Mouse (Mus musculus) midbrain, embryonic 16.5 days (tissue): ENCODE results near the gene Tspan9. TPM values are rescaled to one million over a fixed set of nuclear protein-coding genes. Genes with fewer than 3 reads are reported as not detected.

ENCODE experiments used
- ATAC-seq: fragments of 200-750 bp; cut with Nextera tagmentation; 2 replicates; pipeline ENCODE4 v1.8.0; 2017; ENCODE audit warnings: moderate TSS enrichment
- H3K27ac ChIP-seq: fragments of 300-500 bp; sonication (generic); 2 replicates; pipeline ENCODE4 v1.5.1; 2014; ENCODE audit warnings: mild to moderate bottlenecking, low read length, mixed read lengths
- H3K27me3 ChIP-seq: fragments of 300-500 bp; sonication (generic); 2 replicates; pipeline ENCODE4 v1.6.1; 2014; ENCODE audit warnings: low read depth, low read length, mixed read lengths; ENCODE audit not compliant: control insufficient read depth, insufficient read depth
- H3K36me3 ChIP-seq: fragments of 300-500 bp; sonication (generic); 2 replicates; pipeline ENCODE4 v1.6.1; 2014; ENCODE audit warnings: mild to moderate bottlenecking, low read length, moderate library complexity, mixed read lengths; ENCODE audit not compliant: control insufficient read depth, insufficient read depth
- H3K4me1 ChIP-seq: fragments of 300-500 bp; sonication (generic); 2 replicates; pipeline ENCODE4 v1.6.1; 2014; ENCODE audit warnings: mild to moderate bottlenecking, low read length, mixed read lengths; ENCODE audit not compliant: control insufficient read depth, insufficient read depth
- H3K4me2 ChIP-seq: fragments of 300-500 bp; sonication (generic); 2 replicates; pipeline ENCODE4 v1.6.1; 2014; ENCODE audit warnings: mild to moderate bottlenecking, low read length, mixed read lengths
- H3K4me3 ChIP-seq: fragments of 300-500 bp; sonication (generic); 2 replicates; pipeline ENCODE4 v1.5.1; 2014; ENCODE audit warnings: low read depth, mild to moderate bottlenecking, low read length, moderate library complexity, mixed read lengths
- H3K9ac ChIP-seq: fragments of 300-500 bp; sonication (generic); 2 replicates; pipeline ENCODE4 v1.6.1; 2014; ENCODE audit warnings: low read depth, low read length, mixed read lengths
- H3K9me3 ChIP-seq: fragments of 300-500 bp; sonication (generic); replicated peaks from 2 replicates; pipeline ENCODE4 v1.6.1; 2014; ENCODE audit warnings: mild to moderate bottlenecking, low read length, mixed read lengths; ENCODE audit not compliant: control insufficient read depth, poor library complexity, severe bottlenecking
- WGBS: fragments of 180-500 bp; shearing (Covaris S2); extraction: QIAGEN DNeasy Blood & Tissue Kit; methylation state at CpG from one replicate; pipeline ENCODE4 v1.1.7; 2014; 5-methylcytosine and 5-hydroxymethylcytosine counted together
- polyA plus RNA-seq: library from polyadenylated mRNA; unstranded; fragments of >200 nt; fragmentation: Nextera tagmentation; extraction: Ambion mirVana; gene quantifications from 2 replicates; pipeline ENCODE4 v1.2.1, GENCODE M21; 2015

Tspan9 gene
- polyA plus RNA-seq, 1 experiment from 2014 or later = 46.3 TPM

DNA sequence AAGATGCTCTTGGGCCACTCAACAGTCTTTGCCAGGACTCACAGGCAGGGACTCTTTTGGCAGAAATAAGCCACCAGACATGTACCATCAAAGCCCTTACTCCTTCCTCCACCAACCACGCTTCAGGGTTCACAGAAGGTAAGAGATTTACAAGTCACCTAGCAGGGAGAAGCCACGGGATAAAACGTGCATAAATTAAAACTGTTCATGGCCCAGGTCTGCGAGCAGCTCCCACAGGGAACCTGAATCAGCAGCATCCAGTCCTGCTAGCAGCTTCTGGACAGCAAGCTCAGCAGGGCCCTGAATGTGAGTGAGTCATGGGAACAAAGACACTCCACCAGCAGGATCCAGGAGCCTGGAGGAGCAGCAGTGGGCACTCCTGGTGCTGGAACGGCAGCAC, 7.9 kb downstream of the Tspan9 start:
- ATAC-seq = no peak
- no peak overlapping the region for H3K27ac ChIP-seq
- H3K4me1 ChIP-seq = no peaks in the 10 kb centered on the region
- no peaks in the 10 kb centered on the region for H3K9me3 ChIP-seq
- 41% methylated on average over 5 of the region's 5 CpGs for WGBS
- no peak overlapping the region for H3K9ac ChIP-seq
- H3K36me3 ChIP-seq = no peaks in the 10 kb centered on the region
- no peaks in the 10 kb centered on the region for H3K27me3 ChIP-seq
- H3K4me2 ChIP-seq = no peak overlapping the region
- H3K4me3 ChIP-seq = no peak overlapping the region

DNA sequence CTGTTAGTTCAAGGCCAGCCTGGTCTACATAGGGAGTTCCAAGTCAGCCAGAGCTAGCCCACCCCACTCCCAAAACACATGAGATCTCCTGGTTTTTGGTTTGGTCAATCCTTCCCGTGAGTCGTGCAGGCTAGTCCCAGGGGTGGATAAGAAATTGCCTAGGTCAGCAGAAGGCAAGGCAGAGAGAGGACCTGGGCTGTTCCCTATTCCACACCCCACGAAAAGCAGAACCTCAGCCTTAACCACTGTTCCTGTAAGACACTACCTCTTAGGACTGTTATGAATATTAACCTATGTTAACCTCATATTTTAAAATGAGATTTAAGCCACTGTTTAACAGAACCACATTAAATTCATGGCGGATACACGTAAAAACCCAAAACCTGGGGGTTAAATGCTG, 8.4 kb downstream of the Tspan9 start:
- Histone ChIP-seq H3K9ac (no peak overlapping the region), H3K4me1 (no peaks in the 10 kb centered on the region), H3K27me3 (no peaks in the 10 kb centered on the region), H3K9me3 (no peaks in the 10 kb centered on the region), H3K27ac (no peak overlapping the region), H3K36me3 (no peaks in the 10 kb centered on the region), H3K4me2 (no peak overlapping the region), H3K4me3 (no peak overlapping the region)
- ATAC-seq = no peak
- WGBS = 83% methylated on average over 5 of the region's 5 CpGs

DNA sequence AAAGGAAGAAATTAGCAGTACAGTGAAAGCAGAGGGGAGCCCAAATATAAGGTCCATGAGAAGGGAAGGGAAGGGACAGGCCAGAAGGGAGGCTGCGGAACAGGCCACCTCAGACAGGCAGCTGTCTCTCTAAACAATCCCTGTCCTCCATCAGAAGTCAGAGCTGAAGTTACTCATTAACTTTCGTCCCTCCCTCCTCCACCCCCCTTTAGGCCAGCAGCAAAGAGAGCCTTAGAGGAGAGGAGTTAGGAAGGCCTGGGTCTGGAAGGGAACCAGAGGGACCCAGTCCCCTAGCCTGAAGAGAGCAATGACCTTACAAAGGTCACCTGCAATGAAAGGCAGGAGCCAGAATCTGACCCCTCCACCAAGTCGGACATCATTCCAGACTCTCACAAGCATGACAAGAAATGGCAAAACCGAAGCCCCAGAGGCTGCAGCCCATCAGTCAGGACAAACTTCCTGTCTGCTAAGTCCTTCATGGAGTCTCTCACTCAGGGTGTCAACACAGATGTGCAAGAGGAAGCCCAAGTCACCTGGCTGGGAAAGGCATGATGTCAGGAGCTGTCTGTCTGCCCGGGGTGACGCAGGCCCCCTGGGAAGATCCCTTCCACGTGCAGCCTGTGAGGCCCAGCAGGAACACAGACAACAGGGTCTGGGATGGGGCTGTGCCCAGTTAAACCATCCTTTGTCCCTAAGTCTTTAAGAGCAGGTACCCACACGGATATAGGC, 9.0 kb downstream of the Tspan9 start:
- no peaks in the 10 kb centered on the region for H3K27me3 ChIP-seq
- H3K4me1 ChIP-seq = no peaks in the 10 kb centered on the region
- H3K9me3 ChIP-seq = no peaks in the 10 kb centered on the region
- no peak overlapping the region for H3K9ac ChIP-seq
- 44% methylated on average over 8 of the region's 8 CpGs for WGBS
- no peak overlapping the region for H3K27ac ChIP-seq
- no peak for ATAC-seq
- H3K4me2 ChIP-seq = no peak overlapping the region
- no peak overlapping the region for H3K4me3 ChIP-seq
- no peaks in the 10 kb centered on the region for H3K36me3 ChIP-seq

DNA sequence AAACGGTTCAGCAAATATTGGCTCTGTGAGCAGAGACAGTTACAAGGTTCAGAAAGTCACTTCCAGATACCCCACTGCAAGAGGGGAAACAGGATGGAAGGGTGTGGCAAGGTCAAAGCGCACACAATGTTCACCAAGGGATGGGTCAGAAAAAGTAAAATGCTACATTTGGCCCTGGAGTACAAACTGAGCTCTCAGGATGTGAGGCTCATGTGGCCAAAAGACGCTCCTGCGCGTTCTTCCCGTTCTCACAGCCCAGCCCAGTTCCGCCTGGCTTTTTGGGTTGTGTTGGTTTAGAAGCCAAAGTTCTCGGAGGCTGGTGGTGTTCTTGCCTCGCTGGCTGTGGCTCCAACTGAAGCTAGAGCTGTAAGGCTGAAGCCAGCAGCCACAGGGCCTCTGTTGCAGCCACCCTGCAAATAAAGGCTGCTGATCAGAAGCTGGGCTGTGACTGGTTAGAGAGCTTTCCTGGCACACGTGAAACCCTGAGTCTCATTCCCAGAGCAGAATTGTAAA, 9.7 kb downstream of the Tspan9 start:
- Histone ChIP-seq H3K4me1 (peaks cover 4% of the 10 kb centered on the region), H3K36me3 (no peaks in the 10 kb centered on the region), H3K9ac (no peak overlapping the region), H3K4me3 (no peak overlapping the region), H3K27ac (no peak overlapping the region), H3K9me3 (no peaks in the 10 kb centered on the region), H3K27me3 (no peaks in the 10 kb centered on the region), H3K4me2 (no peak overlapping the region)
- 69% methylated on average over 10 of the region's 10 CpGs for WGBS
- ATAC-seq = no peak

DNA sequence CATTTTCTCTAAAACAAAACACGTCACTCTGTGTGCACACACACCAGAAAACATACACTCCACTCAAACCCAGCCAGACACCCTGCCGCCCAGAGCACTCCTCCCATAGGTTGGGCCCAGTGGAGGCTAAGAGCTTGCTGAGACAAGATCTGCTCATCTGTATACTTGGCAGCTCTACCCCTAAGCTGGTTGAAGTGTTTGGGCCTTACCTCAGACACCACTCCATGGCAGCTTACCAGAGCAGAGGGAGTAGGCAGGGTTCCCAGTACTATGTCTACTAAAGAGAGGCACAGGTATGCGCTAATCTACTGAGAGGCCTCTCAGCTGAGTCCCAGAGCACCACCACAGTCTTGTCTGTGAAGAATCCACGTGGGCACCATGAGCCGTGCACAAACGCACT, 10.8 kb downstream of the Tspan9 start:
- Histone ChIP-seq H3K4me2 (no peak overlapping the region), H3K9me3 (no peaks in the 10 kb centered on the region), H3K4me3 (no peak overlapping the region), H3K4me1 (peaks cover 4% of the 10 kb centered on the region), H3K27me3 (no peaks in the 10 kb centered on the region), H3K36me3 (no peaks in the 10 kb centered on the region), H3K27ac (no peak overlapping the region), H3K9ac (no peak overlapping the region)
- ATAC-seq = peak; percentile 26; the same call in 1 of the 2 replicates
- 80% methylated on average over 6 of the region's 6 CpGs for WGBS

DNA sequence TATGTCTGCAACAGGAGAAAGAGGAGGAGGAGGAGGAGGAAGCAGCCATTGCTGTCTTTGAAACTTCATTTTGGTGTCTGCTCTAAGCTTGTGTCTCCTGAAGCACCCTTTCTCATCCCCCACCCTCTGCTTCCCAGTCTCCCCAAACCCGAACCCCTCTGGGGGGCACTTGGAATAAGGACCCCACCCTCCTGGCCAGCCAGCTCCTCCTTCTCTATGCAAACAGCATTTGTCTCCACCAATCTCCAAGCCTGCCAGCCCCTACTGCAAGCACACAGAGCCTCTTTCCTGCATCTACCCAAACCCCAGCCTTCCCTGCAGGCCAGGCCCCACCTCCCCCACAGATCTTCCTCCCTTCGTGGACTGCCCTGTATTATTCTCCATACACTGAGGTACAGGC, 12.0 kb downstream of the Tspan9 start:
- Histone ChIP-seq H3K27me3 (no peaks in the 10 kb centered on the region), H3K4me1 (peaks cover 4% of the 10 kb centered on the region), H3K4me2 (no peak overlapping the region), H3K4me3 (no peak overlapping the region), H3K9me3 (no peaks in the 10 kb centered on the region), H3K36me3 (no peaks in the 10 kb centered on the region), H3K27ac (no peak overlapping the region), H3K9ac (no peak overlapping the region)
- no peak for ATAC-seq
- WGBS = 28% methylated on average over 2 of the region's 2 CpGs

DNA sequence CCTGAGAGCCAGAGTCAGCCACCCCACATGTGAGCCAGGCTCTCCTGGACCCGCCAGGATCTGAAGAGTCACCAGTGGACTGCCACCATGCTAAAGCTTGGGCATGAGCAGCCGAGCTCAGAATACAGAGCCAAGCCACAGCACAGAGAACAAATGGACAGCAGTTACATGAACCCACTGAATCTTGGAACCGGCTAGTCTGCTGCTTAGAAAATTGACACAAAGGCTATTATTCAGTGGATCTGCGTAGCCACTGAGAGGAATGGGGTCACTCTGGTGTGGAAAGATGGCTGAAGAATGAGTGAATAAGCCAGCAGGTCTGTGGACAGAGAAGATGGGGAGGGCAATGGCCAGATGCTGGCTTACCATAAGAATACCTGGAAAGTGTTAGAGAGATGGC, 12.7 kb downstream of the Tspan9 start:
- Histone ChIP-seq H3K36me3 (no peaks in the 10 kb centered on the region), H3K27ac (no peak overlapping the region), H3K9me3 (no peaks in the 10 kb centered on the region), H3K4me3 (no peak overlapping the region), H3K9ac (no peak overlapping the region), H3K4me2 (no peak overlapping the region), H3K27me3 (no peaks in the 10 kb centered on the region), H3K4me1 (peaks cover 4% of the 10 kb centered on the region)
- 64% methylated on average over 4 of the region's 4 CpGs for WGBS
- no peak for ATAC-seq

DNA sequence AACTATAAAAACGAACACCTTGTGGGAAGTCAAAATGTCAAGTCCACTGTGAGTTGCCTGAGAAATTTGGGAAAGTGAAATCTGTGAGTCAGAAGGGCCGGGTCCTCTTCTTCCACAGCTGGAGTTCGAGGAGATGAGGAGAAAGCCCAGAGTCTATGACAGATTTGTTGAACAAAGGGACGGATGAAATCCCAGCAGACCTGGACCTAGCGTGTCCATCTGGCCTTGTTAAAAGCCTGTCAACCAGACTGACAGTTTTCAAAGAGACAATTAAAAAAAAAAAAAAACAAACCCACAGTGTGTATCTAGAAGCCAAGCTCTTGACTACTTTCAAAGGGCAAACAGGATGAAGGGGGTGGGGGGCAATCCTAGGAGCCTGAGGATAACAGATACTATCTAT, 14.0 kb downstream of the Tspan9 start:
- Histone ChIP-seq H3K27me3 (no peaks in the 10 kb centered on the region), H3K27ac (no peak overlapping the region), H3K4me2 (no peak overlapping the region), H3K4me3 (no peak overlapping the region), H3K36me3 (no peaks in the 10 kb centered on the region), H3K9ac (no peak overlapping the region), H3K9me3 (no peaks in the 10 kb centered on the region), H3K4me1 (peaks cover 4% of the 10 kb centered on the region)
- WGBS = 26% methylated on average over 5 of the region's 5 CpGs
- 0 out of 2 replicates have a peak, but pooled peaks have one; percentile 3 for ATAC-seq

DNA sequence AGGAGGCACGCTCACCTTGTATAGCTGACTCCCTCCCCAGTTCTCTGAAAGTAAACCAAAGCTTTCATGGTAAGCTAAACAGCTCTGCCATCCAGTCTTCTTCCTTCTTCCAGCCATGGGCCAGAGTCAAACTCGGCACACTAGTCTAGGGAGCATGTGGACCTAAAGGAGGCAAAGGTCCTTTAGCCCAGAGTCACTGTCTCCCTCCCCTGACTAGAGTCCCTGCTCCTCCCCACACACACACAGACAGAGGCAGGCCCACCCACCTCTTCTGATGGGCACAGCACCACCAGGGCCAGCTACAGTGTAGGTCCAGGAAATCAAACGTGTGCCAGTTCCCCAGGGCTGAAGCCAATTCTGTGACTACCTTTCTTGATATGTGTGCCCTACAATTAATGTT, 16.1 kb downstream of the Tspan9 start:
- H3K9ac ChIP-seq = no peak overlapping the region
- no peaks in the 10 kb centered on the region for H3K27me3 ChIP-seq
- 86% methylated on average over 3 of the region's 3 CpGs for WGBS
- no peak overlapping the region for H3K4me3 ChIP-seq
- H3K4me2 ChIP-seq = no peak overlapping the region
- H3K9me3 ChIP-seq = no peaks in the 10 kb centered on the region
- ATAC-seq = no peak
- H3K27ac ChIP-seq = no peak overlapping the region
- peaks cover 4% of the 10 kb centered on the region for H3K4me1 ChIP-seq
- no peaks in the 10 kb centered on the region for H3K36me3 ChIP-seq
